Mouse (Mus musculus) brain, embryonic 14.5 days (tissue): ENCODE results near the gene Cdh18.

Source experiments
- CTCF ChIP-seq: fragments of 200-500 bp; IDR thresholded peaks from 2 replicates; pipeline ENCODE4 v1.5.1; 2012; ENCODE audit warnings: inconsistent platforms, mild to moderate bottlenecking, moderate library complexity, borderline replicate concordance; ENCODE audit not compliant: insufficient read depth, insufficient read length; ENCODE audit errors: extremely low read depth
- POLR2A ChIP-seq: fragments of 200-500 bp; IDR thresholded peaks from 2 replicates; pipeline ENCODE4 v1.6.1; 2012; ENCODE audit warnings: mild to moderate bottlenecking, inconsistent platforms, borderline replicate concordance; ENCODE audit not compliant: poor library complexity, insufficient read depth, insufficient read length, severe bottlenecking; ENCODE audit errors: extremely low read depth

- TF ChIP-seq CTCF (no peak), POLR2A (no peak)
Measured at GRCm38 (mm10) chr15:23155883-23156282, 607.1 kb downstream of the Cdh18 start.
